Mouse (Mus musculus) lung, embryonic 16.5 days (tissue): Measurements from ENCODE around the gene Map4k4. TPM values are rescaled to one million over a fixed set of nuclear protein-coding genes. Genes with fewer than 3 reads are reported as not detected.

ENCODE experiments used
- ATAC-seq: fragments of 200-750 bp; cut with Nextera tagmentation; 2 replicates; pipeline ENCODE4 v1.8.0; 2017; ENCODE audit warnings: low read depth, mild to moderate bottlenecking, moderate library complexity
- H3K27ac ChIP-seq: fragments of 300-500 bp; sonication (generic); 2 replicates; pipeline ENCODE4 v1.5.1; 2014; ENCODE audit warnings: mild to moderate bottlenecking, control low read depth, low read length
- H3K27me3 ChIP-seq: fragments of 300-500 bp; sonication (generic); 2 replicates; pipeline ENCODE4 v1.6.1; 2014; ENCODE audit warnings: low read depth, low read length, mixed read lengths; ENCODE audit not compliant: control insufficient read depth, insufficient read depth
- H3K36me3 ChIP-seq: fragments of 300-500 bp; sonication (generic); 2 replicates; pipeline ENCODE4 v1.6.1; 2014; ENCODE audit warnings: low read length; ENCODE audit not compliant: control insufficient read depth, insufficient read depth
- H3K4me1 ChIP-seq: fragments of 300-500 bp; sonication (generic); replicated peaks from 2 replicates; pipeline ENCODE4 v1.6.1; 2014; ENCODE audit warnings: low read length, mixed read lengths; ENCODE audit not compliant: control insufficient read depth, insufficient read depth
- H3K4me2 ChIP-seq: fragments of 300-500 bp; sonication (generic); 2 replicates; pipeline ENCODE4 v1.6.1; 2014; ENCODE audit warnings: low read depth, low read length, control low read depth
- H3K4me3 ChIP-seq: fragments of 300-500 bp; sonication (generic); 2 replicates; pipeline ENCODE4 v1.5.1; 2014; ENCODE audit warnings: mild to moderate bottlenecking, low read length, control low read depth
- H3K9ac ChIP-seq: fragments of 300-500 bp; sonication (generic); 2 replicates; pipeline ENCODE4 v1.6.1; 2014; ENCODE audit warnings: low read length, control low read depth
- H3K9me3 ChIP-seq: fragments of 300-500 bp; sonication (generic); 2 replicates; pipeline ENCODE4 v1.6.1; 2016; ENCODE audit warnings: low read length; ENCODE audit not compliant: control insufficient read depth
- WGBS: fragments of 180-500 bp; shearing (Covaris S2); extraction: QIAGEN DNeasy Blood & Tissue Kit; methylation state at CpG from one replicate; pipeline ENCODE4 v1.1.7; 2014; 5-methylcytosine and 5-hydroxymethylcytosine counted together
- polyA plus RNA-seq: library from polyadenylated mRNA; unstranded; fragments of >200 nt; fragmentation: Nextera tagmentation; extraction: Ambion mirVana; gene quantifications from 2 replicates; pipeline ENCODE4 v1.2.1, GENCODE M21; 2015

Map4k4 gene
- polyA plus RNA-seq, 1 experiment from 2014 or later: 20.9 TPM

DNA sequence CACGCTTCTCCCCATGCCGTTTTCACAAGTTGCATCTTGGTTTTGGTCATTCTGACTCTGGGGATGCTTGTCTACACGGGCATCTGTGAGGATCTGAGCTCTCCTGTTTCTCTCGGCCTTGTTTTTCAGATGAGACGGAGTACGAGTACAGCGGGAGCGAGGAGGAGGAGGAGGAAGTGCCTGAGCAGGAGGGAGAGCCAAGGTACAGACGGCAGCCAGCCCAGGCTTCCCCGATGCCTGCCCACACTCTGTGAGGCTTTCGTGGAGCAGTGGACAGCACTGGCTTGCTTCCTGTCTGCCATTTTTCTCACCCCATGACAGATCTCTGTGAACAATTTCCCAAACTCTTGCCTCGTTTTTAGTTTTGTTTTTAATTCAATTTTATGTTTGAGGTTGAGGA is 88.1 kb downstream of the Map4k4 start:
- Histone ChIP-seq H3K9me3 (no peaks in the 10 kb centered on the region), H3K36me3 (peaks cover 58% of the 10 kb centered on the region), H3K4me3 (no peak overlapping the region), H3K4me1 (no peaks in the 10 kb centered on the region), H3K27ac (no peak overlapping the region), H3K27me3 (no peaks in the 10 kb centered on the region), H3K9ac (no peak overlapping the region), H3K4me2 (no peak overlapping the region)
- WGBS: 76% methylated on average over 12 of the region's 12 CpGs
- ATAC-seq: 0 out of 2 replicates have a peak, but pooled peaks have one; percentile 26

DNA sequence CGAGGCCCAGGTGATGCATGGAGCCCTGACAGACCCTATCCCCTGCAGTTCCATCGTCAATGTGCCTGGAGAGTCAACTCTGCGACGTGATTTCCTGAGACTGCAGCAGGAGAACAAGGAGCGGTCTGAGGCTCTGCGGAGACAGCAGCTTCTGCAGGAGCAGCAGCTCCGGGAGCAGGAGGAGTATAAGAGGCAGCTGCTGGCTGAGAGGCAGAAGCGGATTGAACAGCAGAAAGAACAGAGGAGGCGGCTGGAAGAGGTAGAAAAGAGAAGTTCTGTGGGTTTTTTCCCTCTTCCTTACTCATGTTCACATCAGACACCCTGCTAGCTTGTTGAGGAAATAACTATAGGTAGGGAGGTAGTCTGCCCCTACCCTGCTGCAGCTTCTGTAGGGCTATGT is 89.3 kb downstream of the Map4k4 start:
- 89% methylated on average over 9 of the region's 9 CpGs for WGBS
- Histone ChIP-seq H3K4me1 (no peaks in the 10 kb centered on the region), H3K4me2 (no peak overlapping the region), H3K27me3 (no peaks in the 10 kb centered on the region), H3K9ac (no peak overlapping the region), H3K4me3 (no peak overlapping the region), H3K27ac (no peak overlapping the region), H3K9me3 (no peaks in the 10 kb centered on the region), H3K36me3 (peaks cover 59% of the 10 kb centered on the region)
- ATAC-seq: no peak

DNA sequence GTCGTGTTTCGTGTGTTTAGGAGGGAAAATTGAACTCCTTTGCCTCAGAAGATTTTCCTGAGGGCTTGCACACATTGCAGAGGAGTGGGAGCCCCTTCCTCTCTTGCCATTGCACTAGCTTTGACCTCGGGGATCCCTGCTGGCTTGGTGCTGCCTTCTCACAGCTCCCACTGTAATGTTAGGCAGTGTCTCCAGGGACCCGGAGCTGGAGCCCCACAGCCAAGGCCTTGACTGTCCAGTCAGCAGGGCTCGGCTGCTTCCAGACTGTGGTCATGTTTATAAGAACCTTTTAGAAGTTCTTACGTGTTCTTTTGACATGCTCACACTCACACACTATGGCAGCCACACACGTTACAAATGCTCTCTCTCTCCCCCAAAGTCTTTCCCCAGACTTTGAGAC is 93.2 kb downstream of the Map4k4 start:
- no peaks in the 10 kb centered on the region for H3K9me3 ChIP-seq
- H3K27me3 ChIP-seq: no peaks in the 10 kb centered on the region
- no peaks in the 10 kb centered on the region for H3K4me1 ChIP-seq
- 76% methylated on average over 7 of the region's 7 CpGs for WGBS
- no peak overlapping the region for H3K27ac ChIP-seq
- H3K4me3 ChIP-seq: no peak overlapping the region
- H3K4me2 ChIP-seq: no peak overlapping the region
- H3K9ac ChIP-seq: no peak overlapping the region
- peaks cover 54% of the 10 kb centered on the region for H3K36me3 ChIP-seq
- ATAC-seq: no peak

DNA sequence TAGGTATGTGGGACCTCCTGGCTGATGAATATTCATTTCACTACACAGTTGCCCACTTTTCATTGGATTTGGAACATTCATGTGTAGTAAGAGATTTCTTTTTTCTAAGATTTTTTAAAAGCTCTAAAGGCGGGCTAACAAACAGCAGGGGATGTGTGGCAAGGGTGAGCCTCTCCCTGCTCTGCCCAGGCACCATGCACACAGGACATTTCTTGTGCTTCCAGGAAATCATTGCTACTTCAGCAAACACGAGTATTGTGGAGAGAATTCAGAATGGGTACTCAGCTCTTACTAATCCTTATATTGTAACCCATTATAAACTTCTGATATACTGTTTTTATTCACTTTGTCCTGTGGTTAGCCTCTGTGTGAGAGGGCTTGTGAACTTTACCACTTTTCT is 94.9 kb downstream of the Map4k4 start:
- Histone ChIP-seq H3K36me3 (peaks cover 53% of the 10 kb centered on the region), H3K4me2 (no peak overlapping the region), H3K9me3 (no peaks in the 10 kb centered on the region), H3K27me3 (no peaks in the 10 kb centered on the region), H3K4me1 (no peaks in the 10 kb centered on the region), H3K4me3 (no peak overlapping the region), H3K27ac (no peak overlapping the region), H3K9ac (no peak overlapping the region)
- ATAC-seq: no peak
- WGBS: 88% methylated on average over 2 of the region's 2 CpGs

DNA sequence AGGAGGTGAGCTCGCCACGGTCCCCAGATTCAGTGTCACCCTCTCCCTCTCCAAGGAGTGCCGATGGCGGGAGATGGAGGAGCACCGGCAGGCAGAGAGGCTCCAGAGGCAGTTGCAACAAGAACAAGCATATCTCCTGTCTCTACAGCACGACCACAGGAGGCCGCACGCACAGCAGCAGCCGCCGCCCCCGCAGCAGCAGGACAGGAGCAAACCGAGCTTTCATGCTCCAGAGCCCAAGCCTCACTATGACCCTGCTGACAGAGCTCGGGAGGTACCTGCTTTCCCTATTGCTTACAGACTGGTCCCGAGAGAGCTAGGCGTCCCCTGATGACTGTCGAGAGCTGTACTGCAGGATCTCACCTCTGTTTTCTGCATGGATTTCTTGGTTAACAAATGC is 99.8 kb downstream of the Map4k4 start:
- no peaks in the 10 kb centered on the region for H3K4me1 ChIP-seq
- no peak overlapping the region for H3K27ac ChIP-seq
- H3K9ac ChIP-seq: no peak overlapping the region
- H3K9me3 ChIP-seq: no peaks in the 10 kb centered on the region
- no peak overlapping the region for H3K4me2 ChIP-seq
- no peaks in the 10 kb centered on the region for H3K27me3 ChIP-seq
- ATAC-seq: no peak
- H3K36me3 ChIP-seq: peaks cover 65% of the 10 kb centered on the region
- H3K4me3 ChIP-seq: no peak overlapping the region
- 81% methylated on average over 16 of the region's 16 CpGs for WGBS

DNA sequence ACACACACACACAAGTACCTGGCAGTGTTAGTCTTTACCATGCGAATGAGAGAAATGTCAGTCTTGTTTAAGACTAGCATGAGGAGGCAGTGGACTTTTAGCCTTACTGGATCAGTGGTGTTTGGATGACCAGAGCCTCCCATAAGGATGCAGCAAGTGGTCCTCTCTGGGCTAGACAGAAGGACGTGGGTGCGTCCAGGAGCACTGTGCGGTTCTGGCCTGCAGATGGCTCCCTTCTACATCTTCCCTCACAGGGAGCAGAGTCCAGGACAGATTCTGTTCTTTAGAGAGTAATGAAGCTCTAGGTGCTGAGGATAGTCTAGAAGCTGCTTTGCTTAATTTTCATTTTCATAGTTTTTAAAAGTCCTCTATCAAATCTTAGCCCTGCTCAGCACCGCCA is 100.2 kb downstream of the Map4k4 start:
- Histone ChIP-seq H3K4me2 (no peak overlapping the region), H3K36me3 (peaks cover 67% of the 10 kb centered on the region)
- ATAC-seq: peak; percentile 52; the same call in 1 of the 2 replicates

DNA sequence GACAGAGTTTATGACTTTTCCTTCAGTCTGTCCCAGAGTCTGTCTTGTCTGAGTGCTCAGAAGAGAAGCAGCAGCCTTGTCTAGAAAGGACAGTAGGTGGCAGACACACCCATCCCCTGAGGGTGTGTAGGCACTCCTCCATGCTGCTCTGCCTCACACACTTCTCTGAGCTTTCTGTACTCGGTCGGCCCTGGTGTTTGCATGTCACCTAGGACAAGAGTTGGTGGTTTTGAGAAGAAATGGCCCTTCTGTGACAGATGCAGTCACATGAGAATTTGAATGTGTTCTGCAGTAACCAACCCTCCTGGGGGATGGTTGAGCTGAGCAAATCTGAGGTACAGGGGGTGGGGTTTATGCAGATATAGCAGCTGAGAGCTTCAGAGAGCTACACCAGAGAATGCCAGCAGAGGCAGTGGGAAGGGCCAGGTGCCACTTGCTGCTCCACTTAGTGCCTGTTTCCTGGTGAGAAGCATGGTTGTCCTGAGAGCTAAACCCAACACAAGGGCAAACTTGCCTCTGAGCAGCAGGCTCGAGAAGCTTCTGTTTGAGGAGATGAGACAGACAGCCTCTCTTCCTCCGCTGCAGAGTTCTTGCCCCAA is 101.5 kb downstream of the Map4k4 start:
- no peak overlapping the region for H3K27ac ChIP-seq
- no peak for ATAC-seq
- 72% methylated on average over 4 of the region's 4 CpGs for WGBS
- H3K4me2 ChIP-seq: no peak overlapping the region
- H3K27me3 ChIP-seq: no peaks in the 10 kb centered on the region
- H3K4me3 ChIP-seq: no peak overlapping the region
- no peak overlapping the region for H3K9ac ChIP-seq
- peaks cover 74% of the 10 kb centered on the region for H3K36me3 ChIP-seq
- no peaks in the 10 kb centered on the region for H3K9me3 ChIP-seq
- no peaks in the 10 kb centered on the region for H3K4me1 ChIP-seq

More for the DNA sequence above, 100.2 kb downstream of the Map4k4 start:
- WGBS: 72% methylated on average over 5 of the region's 5 CpGs
- Histone ChIP-seq H3K4me1 (no peaks in the 10 kb centered on the region), H3K4me3 (no peak overlapping the region), H3K9me3 (no peaks in the 10 kb centered on the region), H3K27me3 (no peaks in the 10 kb centered on the region), H3K27ac (no peak overlapping the region), H3K9ac (no peak overlapping the region)

DNA sequence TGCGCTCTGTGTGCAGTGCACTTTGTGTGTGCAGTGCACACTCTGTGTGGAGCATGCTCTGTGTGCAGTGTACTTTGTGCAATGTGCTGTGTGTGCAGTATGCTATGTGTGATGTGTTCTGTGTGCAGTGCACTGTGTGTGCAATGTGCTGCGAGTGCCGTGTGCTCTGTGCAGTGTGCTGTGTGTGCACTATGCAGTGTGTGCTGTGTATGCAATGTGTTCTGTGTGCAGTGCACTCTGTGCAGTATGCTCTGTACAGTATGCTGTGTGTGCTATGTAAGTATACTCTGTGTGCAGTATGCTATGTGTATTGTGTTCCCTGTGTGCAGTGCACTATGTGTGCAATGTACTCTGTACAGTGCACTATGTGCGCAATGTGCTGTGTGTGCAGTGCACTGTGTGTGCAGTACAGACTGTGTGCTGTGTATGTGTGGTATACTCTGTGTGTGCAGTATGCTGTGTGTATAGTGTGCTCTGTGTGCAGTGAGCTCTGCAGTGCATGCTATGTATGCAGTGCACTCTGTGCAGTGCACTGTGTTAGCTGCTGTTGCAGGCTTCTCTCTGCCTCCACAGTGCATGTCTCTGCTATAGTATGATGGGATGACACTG is 105.4 kb downstream of the Map4k4 start:
- H3K4me2 ChIP-seq: no peak overlapping the region
- no peak overlapping the region for H3K9ac ChIP-seq
- no peak overlapping the region for H3K4me3 ChIP-seq
- H3K27me3 ChIP-seq: no peaks in the 10 kb centered on the region
- peaks cover 71% of the 10 kb centered on the region for H3K36me3 ChIP-seq
- ATAC-seq: no peak
- no peaks in the 10 kb centered on the region for H3K4me1 ChIP-seq
- no peak overlapping the region for H3K27ac ChIP-seq
- H3K9me3 ChIP-seq: no peaks in the 10 kb centered on the region
- WGBS: 97% methylated on average over 4 of the region's 4 CpGs

DNA sequence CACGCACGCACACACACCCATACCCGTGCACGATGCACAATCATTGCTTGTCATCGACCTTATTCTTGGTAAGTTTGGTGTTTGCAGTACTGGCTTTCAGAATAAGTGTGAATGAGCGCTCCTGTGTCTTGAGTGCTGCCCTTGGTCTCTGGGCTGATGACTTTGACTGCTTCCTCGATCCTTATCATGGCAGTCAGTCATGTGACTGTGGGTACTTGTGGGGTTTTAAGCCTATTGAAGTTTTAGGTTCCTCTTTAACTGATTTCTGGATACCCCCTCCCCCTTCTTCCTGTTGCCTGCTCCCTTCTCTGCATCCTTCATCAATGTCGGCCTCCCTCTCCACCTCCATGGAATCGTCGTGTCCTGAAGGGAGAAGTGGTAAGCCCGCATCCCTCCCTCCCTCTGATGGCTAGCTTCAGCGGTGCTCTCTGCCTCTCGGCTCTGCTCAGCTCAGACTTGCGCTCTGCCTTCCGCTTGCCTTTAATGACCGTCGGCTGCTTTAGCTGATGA is 107.3 kb downstream of the Map4k4 start:
- H3K4me2 ChIP-seq: no peak overlapping the region
- H3K36me3 ChIP-seq: peaks cover 74% of the 10 kb centered on the region
- H3K9ac ChIP-seq: no peak overlapping the region
- H3K27me3 ChIP-seq: no peaks in the 10 kb centered on the region
- H3K27ac ChIP-seq: no peak overlapping the region
- no peak for ATAC-seq
- H3K4me3 ChIP-seq: no peak overlapping the region
- H3K9me3 ChIP-seq: no peaks in the 10 kb centered on the region
- WGBS: 68% methylated on average over 17 of the region's 17 CpGs
- H3K4me1 ChIP-seq: no peaks in the 10 kb centered on the region
